Mouse (Mus musculus) ES-E14 (cell line): ENCODE measurements around the gene Znrf3. TPM values are rescaled to one million over a fixed set of nuclear protein-coding genes. Genes with fewer than 3 reads are reported as not detected.

Source experiments
- DNase-seq: peaks from one replicate; pipeline ENCODE4 v3.0.0-alpha.2; 2013; ENCODE audit warnings: low read depth, low spot score
- H3K27ac ChIP-seq: 2 replicates; pipeline ENCODE4 v1.5.1; 2012; ENCODE audit warnings: low read depth, mild to moderate bottlenecking, low read length, moderate library complexity, mixed read lengths; ENCODE audit not compliant: poor library complexity, insufficient read depth, severe bottlenecking
- H3K36me3 ChIP-seq: 2 replicates; pipeline ENCODE4 v1.6.1; 2012; ENCODE audit warnings: mild to moderate bottlenecking, low read length, moderate library complexity, mixed read lengths; ENCODE audit not compliant: control insufficient read depth, poor library complexity, insufficient read depth, severe bottlenecking
- H3K4me1 ChIP-seq, 2 experiments: fragments of 150-350 bp in 1 of 2; sonication (generic) in 1 of 2; 2 replicates each; pipeline ENCODE4 v1.6.1; 2012; ENCODE audit warnings: low read length in 2 of 2, mild to moderate bottlenecking in 1 of 2, mixed read lengths in 1 of 2; ENCODE audit not compliant: control insufficient read depth in 2 of 2, insufficient read depth in 2 of 2, poor library complexity in 1 of 2
- H3K4me3 ChIP-seq, 2 experiments: fragments of 150-350 bp in 1 of 2; sonication (generic) in 1 of 2; 2 replicates each; pipeline ENCODE4 v1.5.1; 2012; ENCODE audit warnings: low read length in 2 of 2, low read depth in 1 of 2, mild to moderate bottlenecking in 1 of 2, mixed read lengths in 1 of 2; ENCODE audit not compliant: insufficient read depth in 1 of 2, poor library complexity in 1 of 2, severe bottlenecking in 1 of 2
- H3K9ac ChIP-seq: 2 replicates; pipeline ENCODE4 v1.6.1; 2012; ENCODE audit warnings: low read depth, mild to moderate bottlenecking, low read length, mixed read lengths; ENCODE audit not compliant: poor library complexity, insufficient read depth, severe bottlenecking
- H3K9me3 ChIP-seq: fragments of 150-350 bp; sonication (generic); 2 replicates; pipeline ENCODE4 v1.6.1; 2012; ENCODE audit warnings: low read depth, mild to moderate bottlenecking, low read length; ENCODE audit not compliant: control insufficient read depth, insufficient read depth
- CHD2 ChIP-seq: IDR thresholded peaks from 2 replicates; pipeline ENCODE4 v1.6.1; 2014; ENCODE audit warnings: mild to moderate bottlenecking, low read depth, low read length, inconsistent platforms
- HCFC1 ChIP-seq: IDR thresholded peaks from 2 replicates; pipeline ENCODE4 v1.6.1; 2012; ENCODE audit warnings: low read length, inconsistent platforms, borderline replicate concordance; ENCODE audit not compliant: insufficient read depth
- MAFK ChIP-seq: IDR thresholded peaks from 2 replicates; pipeline ENCODE4 v1.6.1; 2014; ENCODE audit warnings: mild to moderate bottlenecking, low read depth, low read length, inconsistent platforms; ENCODE audit not compliant: insufficient read depth
- ZC3H11A ChIP-seq: IDR thresholded peaks from 2 replicates; pipeline ENCODE4 v1.6.1; 2012; ENCODE audit warnings: low read depth, mild to moderate bottlenecking, inconsistent platforms, low read length, borderline replicate concordance
- ZNF384 ChIP-seq: IDR thresholded peaks from 2 replicates; pipeline ENCODE4 v1.6.1; 2012; ENCODE audit warnings: low read depth, low read length, inconsistent platforms
- in situ Hi-C, 2 experiments: fragments of 600-800 bp; cut with MboI; formaldehyde crosslinking; loops; one replicate each; pipeline ENCODE4 v1.15.1; 2025; ENCODE audit warnings: low sequenced_read_pairs in 2 of 2, inconsistent platforms in 1 of 2; ENCODE audit not compliant: unreplicated experiment in 2 of 2
- total RNA-seq: library from RNA; depleted of rRNA; stranded (reverse); fragments of 300-350 nt; gene quantifications from 2 replicates; pipeline ENCODE4 v1.2.3, GENCODE M21; 2012

The Znrf3 gene
- total RNA-seq, 1 experiment = 15.4 TPM

GRCm38 (mm10) chr11:5289826-5290580, 154.6 kb downstream of the Znrf3 start:
- H3K27ac ChIP-seq = no peak overlapping the region
- no peaks in the 10 kb centered on the region for H3K9me3 ChIP-seq
- in situ Hi-C loops = loop anchor here (10.0 to 25.0 kb wide), 2 partner anchors 165 to 172 kb away; no protein-coding TSS in a partner anchor
- no peak overlapping the region for H3K9ac ChIP-seq
- peaks cover 21% of the 10 kb centered on the region for H3K36me3 ChIP-seq
- DNase-seq = no peak
- no peaks in the 10 kb centered on the region for H3K4me1 ChIP-seq
- H3K4me3 ChIP-seq = no peak overlapping the region
- TF ChIP-seq CHD2 (no peak), ZC3H11A (no peak), MAFK (no peak), HCFC1 (no peak), ZNF384 (no peak)

- no peaks in the 10 kb centered on the region for H3K4me1 ChIP-seq
- TF ChIP-seq MAFK = no peak
- no peak for TF ChIP-seq CHD2
- no peak for TF ChIP-seq ZC3H11A
- no peak for TF ChIP-seq HCFC1
- no peak for TF ChIP-seq ZNF384
- DNase-seq = no peak
- peaks cover 47% of the 10 kb centered on the region for H3K36me3 ChIP-seq
- H3K9ac ChIP-seq = no peak overlapping the region
- in situ Hi-C loops = loop anchor here in 1 of 2 experiments (25.0 kb wide), 1 partner anchor 178 kb away; no protein-coding TSS in a partner anchor
- H3K9me3 ChIP-seq = no peaks in the 10 kb centered on the region
- no peak overlapping the region for H3K27ac ChIP-seq
- H3K4me3 ChIP-seq = no peak overlapping the region
These were observed 160.7 kb downstream of the Znrf3 start for GRCm38 (mm10) chr11:5283987-5284386.

GRCm38 (mm10) chr11:5280932-5281331, 163.7 kb downstream of the Znrf3 start:
- Histone ChIP-seq H3K4me1 (no peaks in the 10 kb centered on the region), H3K9ac (no peak overlapping the region), H3K9me3 (no peaks in the 10 kb centered on the region), H3K27ac (no peak overlapping the region), H3K4me3 (no peak overlapping the region), H3K36me3 (peaks cover 34% of the 10 kb centered on the region)
- DNase-seq = no peak
- TF ChIP-seq ZNF384 (no peak), CHD2 (no peak), MAFK (no peak), ZC3H11A (no peak), HCFC1 (no peak)
- in situ Hi-C loops = loop anchor here in 1 of 2 experiments (25.0 kb wide), 1 partner anchor 181 kb away; no protein-coding TSS in a partner anchor

GRCm38 (mm10) chr11:5278463-5278862, 166.2 kb downstream of the Znrf3 start:
- Histone ChIP-seq H3K4me3 (no peak overlapping the region), H3K36me3 (peaks cover 30% of the 10 kb centered on the region), H3K9ac (no peak overlapping the region), H3K4me1 (no peaks in the 10 kb centered on the region), H3K27ac (no peak overlapping the region; the same call in 1 of the 2 replicates), H3K9me3 (no peaks in the 10 kb centered on the region)
- TF ChIP-seq ZC3H11A (no peak), MAFK (no peak)
- in situ Hi-C loops = loop anchor here in 1 of 2 experiments (25.0 kb wide), 1 partner anchor 184 kb away; no protein-coding TSS in a partner anchor
- DNase-seq = no peak
